In the genomic region with DNA sequence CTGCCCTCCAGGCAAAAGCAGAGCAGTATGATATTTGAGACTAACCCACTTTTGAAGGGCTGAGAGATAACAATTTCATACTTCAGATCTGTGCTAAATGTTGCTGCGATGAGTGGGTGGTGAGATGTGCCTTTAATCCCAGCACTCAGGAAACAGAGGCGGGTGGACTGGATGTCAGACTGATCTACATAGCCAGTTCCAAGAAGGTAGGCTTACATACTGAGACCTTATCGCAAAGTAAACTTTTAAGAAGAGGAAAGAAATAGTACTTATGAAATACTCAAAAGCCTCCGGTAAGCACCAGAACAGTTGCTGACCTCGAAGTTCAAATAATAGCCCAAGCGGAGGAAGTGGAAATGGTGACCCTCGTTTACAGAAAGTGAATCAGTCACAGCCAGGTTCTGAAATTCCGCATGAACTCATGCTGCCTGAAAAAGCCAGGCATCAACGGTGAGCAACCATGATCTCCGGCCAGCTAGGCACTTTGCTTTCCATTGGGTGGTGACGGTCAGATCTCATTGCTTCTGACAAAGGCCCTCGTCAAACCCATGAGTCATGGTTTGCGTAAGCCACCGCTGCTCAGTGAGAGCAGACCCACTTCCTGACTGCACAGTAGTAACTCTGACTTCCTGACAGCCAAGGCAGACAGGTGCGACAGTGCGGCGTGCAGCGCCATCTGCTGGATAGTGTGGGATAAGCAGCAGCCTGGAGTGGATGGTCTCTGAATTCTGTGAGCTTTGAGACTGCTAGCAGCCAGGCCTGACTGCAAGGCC, we compare ENCODE assay signal across 8 mouse cellular contexts. TPM values are rescaled to one million over a fixed set of nuclear protein-coding genes. Genes with fewer than 3 reads are reported as not detected.
DNase-seq lines count a peak whose midpoint lies in the region; ATAC-seq and TF ChIP-seq lines count a peak whose summit lies in the region.

No protein-coding gene starts in this region.

- TF ChIP-seq POLR2A in MEL (IDR thresholded peaks at IDR 0.05; ENCODE audit: control insufficient read depth in 1 of 2, insufficient read depth in 1 of 2, low read depth in 1 of 2, low read length in 2 of 2, poor library complexity in 1 of 2), result peak in 1 of 2 experiments; percentile 70; a peak in 2 of 4 replicates
- TF ChIP-seq POLR2A in cerebellum, adult 2 months (IDR thresholded peaks at IDR 0.05; ENCODE audit: borderline replicate concordance, insufficient read depth, low read length), result no peak

- H3K4me3 ChIP-seq in MEL (ENCODE audit: control insufficient read depth in 1 of 2, insufficient read depth in 1 of 2, low read depth in 2 of 2, low read length in 2 of 2), result peak overlapping the region; percentile 61 to 69
- H3K4me3 ChIP-seq in cerebellum, adult 2 months (replicated peaks; ENCODE audit: insufficient read depth, low read depth, low read length), result peak overlapping the region; percentile 44
- H3K4me3 ChIP-seq in hindbrain, embryonic 10.5 days, result peak overlapping the region; percentile 38
- no peak overlapping the region; the same call in 1 of the 2 replicates for H3K4me3 ChIP-seq in lung, postnatal 0 days (ENCODE audit: low read depth, low read length)

- TF ChIP-seq RAD21 in MEL (IDR thresholded peaks at IDR 0.05; ENCODE audit: low read depth, low read length), result no peak; the same call in none of the 2 replicates

- H3K9me3 ChIP-seq in MEL (replicated peaks; ENCODE audit: insufficient read depth, low read length), result no peaks in the 10 kb centered on the region
- no peaks in the 10 kb centered on the region for H3K9me3 ChIP-seq in hindbrain, embryonic 10.5 days
- H3K9me3 ChIP-seq in lung, postnatal 0 days (ENCODE audit: low read length), result no peaks in the 10 kb centered on the region

- no peaks in the 10 kb centered on the region for H3K79me2 ChIP-seq in MEL (ENCODE audit: control insufficient read depth, insufficient read depth, low read length, poor library complexity)

- peak; percentile 97 to 100 (median 97) for TF ChIP-seq CTCF in MEL (IDR thresholded peaks at IDR 0.05 in 2 of 3, conservative IDR thresholded peaks at IDR 0.05 in 1 of 3; ENCODE audit: control insufficient read depth in 1 of 3, insufficient read depth in 1 of 3, low read depth in 2 of 3, low read length in 3 of 3, poor library complexity in 1 of 3, severe bottlenecking in 1 of 3)
- peak; percentile 100 for TF ChIP-seq CTCF in cerebellum, adult 2 months (IDR thresholded peaks at IDR 0.05; ENCODE audit: borderline replicate concordance, insufficient read depth, low read depth, low read length)
- TF ChIP-seq CTCF in lung, postnatal 0 days (IDR thresholded peaks at IDR 0.05), result peak; percentile 100

- H3K9ac ChIP-seq in MEL (ENCODE audit: control insufficient read depth, low read depth, low read length, poor library complexity, severe bottlenecking), result peak overlapping the region; percentile 69
- no peak overlapping the region for H3K9ac ChIP-seq in lung, postnatal 0 days (replicated peaks; ENCODE audit: low read depth)

- peak; percentile 97 for DNase-seq in MEL (ENCODE audit: low read depth, low spot score)
- peak; percentile 80 to 89 for DNase-seq in cerebellum, adult 2 months
- DNase-seq in forelimb bud, embryonic 11.5 days (ENCODE audit: low read depth, low spot score), result peak; percentile 90
- DNase-seq in hindbrain, embryonic 10.5 days (ENCODE audit: low spot score), result peak; percentile 92
- peak; percentile 92 for DNase-seq in layer of hippocampus, adult 9-11 months
- peak; percentile 97 for DNase-seq in lung, postnatal 0 days (ENCODE audit: low spot score)
- DNase-seq in ovary, postnatal 14 days (ENCODE audit: low spot score), result peak; percentile 94
- DNase-seq in thymus, postnatal 14 days, result peak; percentile 92

- H3K27ac ChIP-seq in MEL (ENCODE audit: control insufficient read depth, low read depth, low read length), result peak overlapping the region; percentile 89
- H3K27ac ChIP-seq in cerebellum, adult 2 months (ENCODE audit: insufficient read depth, low read length), result no peak overlapping the region
- 0 out of 2 replicates have a peak overlapping the region, but pooled peaks have one; percentile 57 for H3K27ac ChIP-seq in hindbrain, embryonic 10.5 days
- peak overlapping the region; percentile 57 for H3K27ac ChIP-seq in lung, postnatal 0 days (ENCODE audit: low read length)

- peak; percentile 99 for ATAC-seq in lung, postnatal 0 days

- no peaks in the 10 kb centered on the region for H3K27me3 ChIP-seq in MEL (ENCODE audit: control insufficient read depth in 1 of 2, insufficient read depth in 2 of 2, low read length in 2 of 2)
- no peaks in the 10 kb centered on the region for H3K27me3 ChIP-seq in cerebellum, adult 2 months (ENCODE audit: control insufficient read depth, insufficient read depth, low read length)
- H3K27me3 ChIP-seq in hindbrain, embryonic 10.5 days (ENCODE audit: insufficient read depth, poor library complexity, severe bottlenecking), result no peaks in the 10 kb centered on the region
- H3K27me3 ChIP-seq in lung, postnatal 0 days (replicated peaks; ENCODE audit: insufficient read depth, low read length), result no peaks in the 10 kb centered on the region

- no peaks in the 10 kb centered on the region for H3K36me3 ChIP-seq in MEL (ENCODE audit: control insufficient read depth in 1 of 2, insufficient read depth in 2 of 2, low read length in 2 of 2)
- no peaks in the 10 kb centered on the region for H3K36me3 ChIP-seq in hindbrain, embryonic 10.5 days
- no peaks in the 10 kb centered on the region for H3K36me3 ChIP-seq in lung, postnatal 0 days (ENCODE audit: insufficient read depth, low read length)

- WGBS in cerebellum, adult 2 months, result 26% methylated on average over 18 of the region's 18 CpGs
- WGBS in hindbrain, embryonic 10.5 days, result 39% methylated on average over 18 of the region's 18 CpGs
- 14% methylated on average over 18 of the region's 18 CpGs for WGBS in lung, postnatal 0 days

- peaks cover 0 to 10% of the 10 kb centered on the region in 2 experiments; a peak in 2 of 4 replicates for H3K4me1 ChIP-seq in MEL (ENCODE audit: control insufficient read depth in 1 of 2, insufficient read depth in 2 of 2, low read length in 2 of 2)
- H3K4me1 ChIP-seq in cerebellum, adult 2 months (ENCODE audit: control insufficient read depth, insufficient read depth, low read length), result no peaks in the 10 kb centered on the region
- H3K4me1 ChIP-seq in hindbrain, embryonic 10.5 days (replicated peaks), result 0 out of 2 replicates have a peak, but pooled peaks cover 4% of the 10 kb centered on the region
- no peaks in the 10 kb centered on the region for H3K4me1 ChIP-seq in lung, postnatal 0 days (ENCODE audit: insufficient read depth, low read depth, low read length)

- peak in 1 of 2 experiments; percentile 67; a peak in 2 of 4 replicates for TF ChIP-seq EP300 in MEL (IDR thresholded peaks at IDR 0.05; ENCODE audit: low read depth in 1 of 2, low read length in 2 of 2)
- peak; percentile 88; the same call in 1 of the 2 replicates for TF ChIP-seq EP300 in lung, postnatal 0 days (IDR thresholded peaks at IDR 0.05)

- H3K4me2 ChIP-seq in lung, postnatal 0 days (replicated peaks; ENCODE audit: low read depth, low read length), result peak overlapping the region; percentile 31

TF ChIP-seq in MEL, 35 proteins besides CTCF, POLR2A, EP300 and RAD21 (continues in another document):
- TF ChIP-seq GABPA (IDR thresholded peaks at IDR 0.05; ENCODE audit: low read depth, low read length) (peak; percentile 54), NELFE (IDR thresholded peaks at IDR 0.05; ENCODE audit: low read depth, low read length) (peak; percentile 61), USF1 (IDR thresholded peaks at IDR 0.05; ENCODE audit: low read depth, low read length) (no peak), SMC3 (IDR thresholded peaks at IDR 0.05; ENCODE audit: low read depth, low read length) (peak; percentile 100), ZMIZ1 (IDR thresholded peaks at IDR 0.05; ENCODE audit: low read depth, low read length) (no peak), ZC3H11A (IDR thresholded peaks at IDR 0.05; ENCODE audit: low read depth, low read length) (peak; percentile 100), MAFK (IDR thresholded peaks at IDR 0.05; ENCODE audit: borderline replicate concordance, low read depth, low read length) (peak; percentile 51; the same call in 1 of the 2 replicates), SIN3A (IDR thresholded peaks at IDR 0.05; ENCODE audit: low read length) (peak; percentile 93), RCOR1 (IDR thresholded peaks at IDR 0.05; ENCODE audit: low read depth, low read length) (no peak), ZKSCAN1 (IDR thresholded peaks at IDR 0.05; ENCODE audit: low read depth, low read length) (no peak), UBTF (IDR thresholded peaks at IDR 0.05; ENCODE audit: borderline replicate concordance, insufficient read depth, low read depth, low read length) (0 out of 2 replicates have a peak, but pooled peaks have one; percentile 24), TBP (IDR thresholded peaks at IDR 0.05; ENCODE audit: low read depth, low read length) (peak; percentile 61), USF2 (IDR thresholded peaks at IDR 0.05; ENCODE audit: borderline replicate concordance in 1 of 2, insufficient read depth in 1 of 2, low read depth in 1 of 2, low read length in 2 of 2) (no peak), KAT2A (conservative IDR thresholded peaks at IDR 0.05; ENCODE audit: low read depth, low read length) (no peak), BHLHE40 (IDR thresholded peaks at IDR 0.05; ENCODE audit: borderline replicate concordance, low read depth, low read length) (0 out of 2 replicates have a peak, but pooled peaks have one; percentile 10), CHD1 (IDR thresholded peaks at IDR 0.05; ENCODE audit: low read depth, low read length) (no peak), MAZ (IDR thresholded peaks at IDR 0.05; ENCODE audit: low read depth, low read length) (peak; percentile 54; the same call in 1 of the 2 replicates), TCF12 (IDR thresholded peaks at IDR 0.05; ENCODE audit: low read depth, low read length) (peak; percentile 52; the same call in 1 of the 2 replicates), MYC (IDR thresholded peaks at IDR 0.05; ENCODE audit: low read depth, low read length) (no peak; the same call in 1 of the 2 replicates), CHD2 (IDR thresholded peaks at IDR 0.05; ENCODE audit: low read length) (no peak), MYB (IDR thresholded peaks at IDR 0.05; ENCODE audit: low read depth, low read length) (no peak), HCFC1 (IDR thresholded peaks at IDR 0.05; ENCODE audit: low read depth, low read length) (peak; percentile 68), GATA1 (IDR thresholded peaks at IDR 0.05; ENCODE audit: low read depth, low read length) (peak; percentile 49)

RNA-seq across cellular contexts. Expression of a gene that starts 42.1 kb away (rescaled TPM):
- 9.2 and 12.7 TPM in 2 replicates for total RNA-seq in MEL (2012; rRNA removed)
- 10 to 100 TPM in 1 of 2 experiments, not detected in 1; 20.2 TPM for polyA plus RNA-seq in MEL (2012; ENCODE audit: insufficient read depth in 1 of 2, insufficient read length in 2 of 2, low read depth in 1 of 2, low replicate concordance in 2 of 2, missing spikeins in 1 of 2)
- polyA plus RNA-seq in cerebellum, adult 2 months (2012; rRNA removed), result 68.6 and 80.1 TPM in 2 replicates
- 38.4 and 39.9 TPM in 2 replicates for polyA plus RNA-seq in hindbrain, embryonic 10.5 days (2016; fragmentation: Nextera tagmentation; extraction: Ambion mirVana)
- 106 TPM in 2 replicates for polyA plus RNA-seq in lung, postnatal 0 days (2015; fragmentation: Nextera tagmentation; extraction: Ambion mirVana)
